Mouse (Mus musculus): ENCODE results near the gene Fthl17e.

DNA sequence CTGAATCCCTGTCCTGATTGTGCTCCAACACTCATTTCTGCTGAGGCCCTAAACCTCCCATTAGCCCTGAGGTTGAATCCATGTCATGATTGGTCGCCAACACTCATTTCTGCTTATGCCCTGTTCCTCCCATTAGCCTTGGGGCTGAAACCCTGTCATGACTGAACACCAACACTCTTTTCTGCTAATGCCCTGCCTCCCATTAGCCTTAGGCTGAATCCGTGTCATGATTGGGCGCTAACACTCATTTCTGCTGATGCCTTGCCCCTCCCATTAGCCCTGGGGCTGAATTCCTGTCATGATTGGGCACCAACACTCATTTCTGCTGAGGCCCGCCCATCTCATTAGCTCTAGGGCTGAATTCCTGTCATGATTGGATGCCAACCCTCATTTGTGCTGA lies 28.8 kb downstream of the Fthl17e start:
- TF ChIP-seq CTCF (IDR thresholded peaks at IDR 0.05; ENCODE audit: low read depth) = no peak
- no peak for TF ChIP-seq EP300 (IDR thresholded peaks at IDR 0.05; ENCODE audit: low read depth)

All from liver, embryonic 14.5 days (tissue).